Mouse (Mus musculus) liver, embryonic 11.5 days (tissue): ENCODE data around the gene Ankrd44. TPM values are rescaled to one million over a fixed set of nuclear protein-coding genes. Genes with fewer than 3 reads are reported as not detected.

Source experiments
- ATAC-seq: fragments of 200-750 bp; cut with Nextera tagmentation; replicated peaks from 2 replicates; pipeline ENCODE4 v1.8.0; 2017; ENCODE audit warnings: moderate number of reproducible peaks, mild to moderate bottlenecking, moderate TSS enrichment, moderate library complexity; ENCODE audit not compliant: low FRiP score
- DNase-seq: peaks from one replicate; pipeline ENCODE4 v3.0.0-alpha.2; 2017; ENCODE audit warnings: low spot score
- H3K27ac ChIP-seq: fragments of 300-500 bp; sonication (generic); 2 replicates; pipeline ENCODE4 v1.5.1; 2014; ENCODE audit warnings: mild to moderate bottlenecking, low read depth, low read length, control low read depth
- H3K27me3 ChIP-seq: fragments of 300-500 bp; sonication (generic); replicated peaks from 2 replicates; pipeline ENCODE4 v1.6.1; 2014; ENCODE audit warnings: low read length, mixed read lengths; ENCODE audit not compliant: control insufficient read depth, insufficient read depth
- H3K36me3 ChIP-seq: fragments of 300-500 bp; sonication (generic); 2 replicates; pipeline ENCODE4 v1.6.1; 2014; ENCODE audit warnings: mild to moderate bottlenecking, low read length, moderate library complexity, mixed read lengths; ENCODE audit not compliant: control insufficient read depth, insufficient read depth
- H3K4me1 ChIP-seq: fragments of 300-500 bp; sonication (generic); replicated peaks from 2 replicates; pipeline ENCODE4 v1.6.1; 2014; ENCODE audit warnings: low read length, mixed read lengths; ENCODE audit not compliant: control insufficient read depth, insufficient read depth
- H3K4me2 ChIP-seq: fragments of 300-500 bp; sonication (generic); 2 replicates; pipeline ENCODE4 v1.6.1; 2014; ENCODE audit warnings: mild to moderate bottlenecking, control low read depth, moderate library complexity
- H3K4me3 ChIP-seq: fragments of 300-500 bp; sonication (generic); 2 replicates; pipeline ENCODE4 v1.5.1; 2014; ENCODE audit warnings: low read depth, low read length, control low read depth
- H3K9ac ChIP-seq: fragments of 300-500 bp; sonication (generic); 2 replicates; pipeline ENCODE4 v1.6.1; 2014; ENCODE audit warnings: low read depth, low read length, control low read depth
- H3K9me3 ChIP-seq: fragments of 300-500 bp; sonication (generic); 2 replicates; pipeline ENCODE4 v1.6.1; 2016; ENCODE audit warnings: low read length, inconsistent platforms, mixed read lengths; ENCODE audit not compliant: control insufficient read depth
- WGBS: fragments of 180-500 bp; shearing (Covaris S2); extraction: QIAGEN DNeasy Blood & Tissue Kit; methylation state at CpG from one replicate; pipeline ENCODE4 v1.1.7; 2014; 5-methylcytosine and 5-hydroxymethylcytosine counted together
- polyA plus RNA-seq: library from polyadenylated mRNA; unstranded; fragments of >200 nt; fragmentation: Nextera tagmentation; extraction: Ambion mirVana; gene quantifications from 2 replicates; pipeline ENCODE4 v1.2.1, GENCODE M21; 2014

Ankrd44 gene
- polyA plus RNA-seq, 1 experiment from 2014 or later = 11.8 TPM

DNA sequence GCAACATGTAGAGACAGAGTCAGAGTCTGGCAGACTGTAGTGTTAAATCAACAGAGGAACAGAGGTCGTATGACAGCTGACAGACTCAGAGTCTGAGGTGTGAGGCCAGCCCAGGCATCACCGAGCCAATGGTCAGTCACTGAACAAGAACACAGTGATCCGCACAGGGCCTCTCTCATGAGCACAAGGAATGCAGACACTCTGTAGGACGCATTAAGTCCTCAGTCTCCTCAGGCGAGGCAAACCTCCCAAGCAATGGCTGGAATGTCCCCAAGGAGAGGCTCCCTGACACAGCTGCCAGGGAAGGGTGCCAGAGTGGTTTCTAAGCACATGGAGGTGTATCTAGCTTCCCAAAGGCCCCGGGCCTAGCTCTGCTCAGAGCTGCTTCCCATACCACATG, 96.0 kb downstream of the Ankrd44 start:
- Histone ChIP-seq H3K27ac (no peak overlapping the region), H3K9ac (no peak overlapping the region), H3K36me3 (no peaks in the 10 kb centered on the region), H3K27me3 (no peaks in the 10 kb centered on the region), H3K9me3 (no peaks in the 10 kb centered on the region), H3K4me1 (peaks cover 6% of the 10 kb centered on the region), H3K4me3 (no peak overlapping the region), H3K4me2 (no peak overlapping the region)
- WGBS = 72% methylated on average over 6 of the region's 6 CpGs
- DNase-seq (no peak), ATAC-seq (no peak)

DNA sequence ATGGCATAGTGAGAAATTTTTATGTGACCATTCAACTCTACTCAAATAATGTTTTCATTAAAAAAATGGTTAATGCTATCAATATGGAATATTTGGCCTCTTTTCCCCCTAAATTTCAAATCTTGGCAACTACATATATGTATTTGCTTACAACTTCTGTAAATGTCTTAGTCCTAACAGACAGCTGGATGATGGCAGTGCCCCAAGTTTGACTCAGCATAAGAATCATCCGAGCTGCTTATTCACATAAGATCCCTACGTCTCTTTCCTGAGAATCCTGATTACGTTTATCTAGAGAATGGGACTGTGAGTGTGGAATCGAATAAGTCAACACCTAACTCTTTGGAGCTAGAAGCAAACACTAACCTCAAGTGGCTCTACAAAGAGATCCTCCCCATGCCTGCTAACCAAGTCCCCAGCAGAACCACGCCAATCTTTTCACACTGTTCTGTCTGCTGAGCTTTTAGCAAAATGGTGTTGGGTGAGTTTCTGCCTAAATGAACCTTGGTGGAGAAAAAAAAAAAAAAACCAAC, 96.4 kb downstream of the Ankrd44 start:
- no peak for DNase-seq
- no peaks in the 10 kb centered on the region for H3K36me3 ChIP-seq
- no peak overlapping the region for H3K4me3 ChIP-seq
- no peaks in the 10 kb centered on the region for H3K27me3 ChIP-seq
- ATAC-seq = no peak
- WGBS = 77% methylated on average over 5 of the region's 5 CpGs
- no peaks in the 10 kb centered on the region for H3K9me3 ChIP-seq
- H3K4me2 ChIP-seq = no peak overlapping the region
- no peak overlapping the region for H3K27ac ChIP-seq
- H3K9ac ChIP-seq = no peak overlapping the region
- peaks cover 6% of the 10 kb centered on the region for H3K4me1 ChIP-seq

DNA sequence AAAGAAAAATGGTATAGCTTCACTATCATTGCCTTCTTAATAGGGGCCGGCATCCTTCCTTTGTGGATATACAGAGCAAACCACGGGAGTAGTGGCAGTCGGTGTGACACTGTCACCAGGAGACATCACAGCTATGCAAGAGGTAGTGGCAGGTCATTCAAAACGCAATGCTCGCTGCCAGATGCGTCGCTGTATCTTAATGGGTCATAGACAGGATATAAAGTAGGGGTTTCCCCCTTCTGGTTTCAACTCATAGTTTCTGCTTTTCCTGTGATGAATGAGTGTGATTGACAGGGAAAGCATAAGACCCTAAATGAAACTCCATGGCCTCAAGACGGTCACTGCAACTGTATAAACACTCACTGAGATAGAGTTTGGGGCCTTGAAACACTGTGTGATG, 98.4 kb downstream of the Ankrd44 start:
- no peaks in the 10 kb centered on the region for H3K27me3 ChIP-seq
- DNase-seq (no peak), ATAC-seq (no peak)
- WGBS = 74% methylated on average over 8 of the region's 8 CpGs
- H3K27ac ChIP-seq = no peak overlapping the region
- no peak overlapping the region for H3K4me2 ChIP-seq
- H3K9ac ChIP-seq = no peak overlapping the region
- H3K9me3 ChIP-seq = no peaks in the 10 kb centered on the region
- no peaks in the 10 kb centered on the region for H3K36me3 ChIP-seq
- H3K4me1 ChIP-seq = peaks cover 6% of the 10 kb centered on the region
- no peak overlapping the region for H3K4me3 ChIP-seq

DNA sequence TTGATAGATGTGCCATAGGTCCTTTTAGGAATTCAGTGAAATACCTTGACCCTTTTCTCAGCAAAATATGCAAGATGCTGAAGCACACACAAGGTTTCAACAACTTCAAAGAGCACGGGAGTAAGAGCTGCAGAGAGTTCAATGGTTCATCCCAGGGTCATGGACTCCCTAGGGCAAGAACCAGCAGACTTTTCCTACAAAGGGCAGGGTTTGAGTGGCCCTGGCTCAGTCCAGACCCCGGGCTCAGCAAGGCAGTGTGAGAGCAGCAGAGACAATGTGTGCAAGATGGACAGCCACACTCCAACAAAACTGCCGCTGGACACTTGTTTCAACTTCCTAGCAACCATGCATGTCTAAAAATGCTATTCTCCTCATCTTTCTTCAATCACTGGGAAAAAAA, 98.8 kb downstream of the Ankrd44 start:
- DNase-seq = no peak
- no peak overlapping the region for H3K4me3 ChIP-seq
- H3K9ac ChIP-seq = no peak overlapping the region
- no peaks in the 10 kb centered on the region for H3K27me3 ChIP-seq
- H3K9me3 ChIP-seq = no peaks in the 10 kb centered on the region
- ATAC-seq = no peak
- H3K4me2 ChIP-seq = no peak overlapping the region
- no peak overlapping the region for H3K27ac ChIP-seq
- 72% methylated on average over 3 of the region's 3 CpGs for WGBS
- H3K4me1 ChIP-seq = peaks cover 6% of the 10 kb centered on the region
- H3K36me3 ChIP-seq = no peaks in the 10 kb centered on the region

DNA sequence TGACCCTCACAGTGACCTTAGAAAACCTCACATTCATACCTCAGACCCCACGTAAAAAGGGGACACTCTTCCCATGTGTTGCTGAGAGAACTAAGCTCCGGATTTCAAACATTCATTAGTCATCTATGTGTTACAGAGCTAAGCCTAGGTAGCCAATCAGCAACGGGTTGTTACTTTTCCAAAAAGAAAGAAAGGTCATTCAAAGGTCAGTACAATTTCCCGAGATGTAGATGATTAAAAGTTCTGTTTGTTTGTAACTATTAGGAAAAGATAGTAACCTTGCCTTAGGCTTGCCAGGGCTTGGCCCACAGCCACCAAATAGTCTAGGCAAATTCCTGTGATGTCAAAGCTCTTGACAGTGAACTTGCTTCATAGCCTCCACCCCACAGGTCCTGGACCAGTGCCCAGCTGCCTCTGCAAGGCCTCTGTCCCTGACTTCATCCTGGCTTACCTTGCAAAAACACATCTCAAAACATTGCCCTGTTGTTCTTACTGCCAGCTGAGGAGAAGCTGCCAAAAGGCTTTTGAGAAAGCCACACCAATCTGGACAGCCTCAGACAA, 99.7 kb downstream of the Ankrd44 start:
- Histone ChIP-seq H3K4me3 (no peak overlapping the region), H3K9ac (no peak overlapping the region), H3K36me3 (no peaks in the 10 kb centered on the region), H3K27me3 (no peaks in the 10 kb centered on the region), H3K9me3 (no peaks in the 10 kb centered on the region), H3K27ac (no peak overlapping the region), H3K4me1 (peaks cover 6% of the 10 kb centered on the region), H3K4me2 (no peak overlapping the region)
- DNase-seq = no peak
- WGBS = 63% methylated on average over 4 of the region's 4 CpGs
- no peak for ATAC-seq

DNA sequence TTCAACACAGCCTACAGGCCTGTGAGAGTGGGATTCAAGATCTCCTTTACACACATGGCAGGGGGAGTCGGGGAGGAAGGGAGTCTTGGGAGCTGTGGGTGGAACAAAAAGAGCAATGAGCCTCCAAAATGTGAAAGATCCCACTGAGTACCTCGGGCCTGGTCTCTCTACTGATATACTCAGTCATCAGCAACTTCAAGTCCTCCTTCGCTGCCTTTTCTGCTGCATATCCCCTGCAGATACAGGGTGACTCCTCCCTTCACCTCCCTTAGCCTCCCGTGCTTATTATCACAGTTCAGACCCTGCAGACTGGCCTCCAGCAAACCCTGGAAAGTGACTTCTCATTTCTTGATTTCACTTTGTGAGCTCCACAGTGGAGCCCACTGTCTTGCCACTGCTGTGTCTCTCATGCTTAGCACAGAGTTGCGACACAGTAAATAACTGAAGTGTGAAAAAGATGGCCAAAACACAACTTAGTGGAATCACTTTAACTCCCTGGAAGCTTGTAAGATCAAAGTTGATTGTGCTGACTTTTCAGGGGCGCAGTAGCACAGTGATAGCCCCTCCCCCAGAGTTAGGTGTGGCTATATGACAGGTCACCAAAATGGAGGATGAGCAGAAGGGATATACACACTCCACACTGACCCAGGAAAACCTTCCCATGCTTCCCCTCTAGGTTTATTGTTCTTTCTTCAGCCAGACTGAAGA, 100.3 kb downstream of the Ankrd44 start:
- DNase-seq (no peak), ATAC-seq (0 out of 2 replicates have a peak, but pooled peaks have one; percentile 18)
- Histone ChIP-seq H3K9ac (no peak overlapping the region), H3K27me3 (no peaks in the 10 kb centered on the region), H3K4me3 (no peak overlapping the region), H3K27ac (no peak overlapping the region), H3K9me3 (no peaks in the 10 kb centered on the region), H3K36me3 (no peaks in the 10 kb centered on the region), H3K4me2 (no peak overlapping the region), H3K4me1 (peaks cover 6% of the 10 kb centered on the region)
- WGBS = 56% methylated on average over 6 of the region's 6 CpGs

DNA sequence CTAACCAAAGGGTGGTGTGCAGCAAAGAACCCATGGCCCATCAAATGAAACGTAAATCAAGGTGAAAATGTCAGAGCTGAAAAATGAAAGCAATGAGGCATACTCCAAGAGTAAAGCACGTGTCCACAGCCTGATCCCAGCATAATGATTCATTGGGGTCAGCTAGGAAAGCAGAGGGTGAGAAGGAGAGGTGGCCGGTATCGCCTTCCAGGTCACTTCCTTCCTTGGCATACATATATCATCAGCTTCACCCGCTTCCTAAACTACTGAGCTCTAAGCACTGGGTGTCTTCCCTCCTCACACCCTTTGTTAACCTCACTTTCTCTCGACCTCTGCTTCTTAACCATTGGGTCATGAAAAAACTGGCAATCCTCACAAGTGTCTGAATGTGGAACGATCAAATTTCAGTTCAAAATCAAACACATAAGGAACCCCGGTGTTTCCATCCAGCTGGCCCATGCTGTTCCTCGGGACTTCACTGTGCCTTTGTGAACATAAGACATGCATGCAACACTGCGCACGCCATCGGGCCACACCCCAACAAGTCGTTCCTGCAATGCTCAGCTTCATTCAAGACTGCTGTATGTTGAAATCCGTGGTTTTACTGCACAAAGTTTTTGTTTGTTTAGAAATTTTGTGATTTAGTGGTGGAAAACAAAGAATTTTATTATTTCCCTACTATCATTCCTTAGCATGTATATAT, 101.9 kb downstream of the Ankrd44 start:
- peaks cover 6% of the 10 kb centered on the region for H3K4me1 ChIP-seq
- H3K27me3 ChIP-seq = no peaks in the 10 kb centered on the region
- WGBS = 77% methylated on average over 14 of the region's 14 CpGs
- no peak overlapping the region for H3K4me2 ChIP-seq
- ATAC-seq (no peak), DNase-seq (no peak)
- no peak overlapping the region for H3K9ac ChIP-seq
- no peaks in the 10 kb centered on the region for H3K36me3 ChIP-seq
- H3K9me3 ChIP-seq = no peaks in the 10 kb centered on the region
- H3K4me3 ChIP-seq = no peak overlapping the region
- no peak overlapping the region for H3K27ac ChIP-seq

DNA sequence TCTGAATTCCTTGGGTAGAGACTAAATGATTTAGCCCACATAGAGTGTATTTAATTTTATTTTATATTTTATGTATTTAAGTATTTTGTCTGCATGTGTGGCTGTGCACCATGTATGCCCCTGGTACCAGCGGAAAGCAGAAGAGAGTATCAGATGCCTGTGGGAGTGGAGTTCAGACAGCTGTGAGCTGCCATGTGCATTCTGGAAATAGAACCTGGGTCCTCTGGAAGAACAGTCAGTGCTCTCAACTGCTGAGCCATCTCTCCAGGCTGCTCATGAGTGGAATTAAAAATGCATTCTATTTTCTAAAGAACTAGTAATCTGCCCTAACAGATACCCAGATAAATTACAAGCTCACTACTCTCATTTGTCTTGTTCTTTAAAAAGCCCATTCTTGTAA, 104.4 kb downstream of the Ankrd44 start:
- H3K4me1 ChIP-seq = peaks cover 6% of the 10 kb centered on the region
- no peak overlapping the region for H3K4me2 ChIP-seq
- ATAC-seq = no peak
- no peak overlapping the region for H3K27ac ChIP-seq
- H3K36me3 ChIP-seq = no peaks in the 10 kb centered on the region
- WGBS = 92% methylated on average over 1 of the region's 1 CpGs
- H3K27me3 ChIP-seq = no peaks in the 10 kb centered on the region
- H3K4me3 ChIP-seq = no peak overlapping the region
- no peak for DNase-seq
- no peaks in the 10 kb centered on the region for H3K9me3 ChIP-seq
- no peak overlapping the region for H3K9ac ChIP-seq
